Mouse (Mus musculus) urinary bladder, postnatal 10 days (tissue): ENCODE results near the gene Hist1h2bb.
"Not testable (repeated sequence)": the region's sequence is repeated elsewhere in the genome, so short reads cannot be mapped to it uniquely, and the experiment has no call there.

Experiments
- DNase-seq: peaks from one replicate; pipeline ENCODE4 v3.0.0; 2022; ENCODE audit warnings: low spot score

Hist1h2bb gene

GRCm38 (mm10) chr13:23750839-23751477 lies 4.4 kb downstream of the Hist1h2bb start, which contains the start of gene Hist1h2ab:
Gene Hist1h2ab, plus strand, starts transcription at chr13:23751126.
- DNase-seq = not testable (repeated sequence)

GRCm38 (mm10) chr13:23751478-23751956 lies 5.0 kb downstream of the Hist1h2bb start:
- no peak for DNase-seq

GRCm38 (mm10) chr13:23752067-23752741 lies 5.7 kb downstream of the Hist1h2bb start, which contains the start of gene Hist1h3b:
Gene Hist1h3b, plus strand, starts transcription at chr13:23752267.
- DNase-seq = peak; percentile 47

- DNase-seq = no peak
Measured at GRCm38 (mm10) chr13:23752742-23753172, 6.2 kb downstream of the Hist1h2bb start.

GRCm38 (mm10) chr13:23753314-23754078 lies 7.0 kb downstream of the Hist1h2bb start:
- no peak for DNase-seq

GRCm38 (mm10) chr13:23755000-23755399 lies 8.5 kb downstream of the Hist1h2bb start:
- DNase-seq = no peak

- DNase-seq = no peak
Measured at GRCm38 (mm10) chr13:23756790-23757189, 10.3 kb downstream of the Hist1h2bb start, which contains the start of gene Hist1h4b. Gene Hist1h4b, plus strand, starts transcription at chr13:23757013.

GRCm38 (mm10) chr13:23757211-23757773 lies 10.8 kb downstream of the Hist1h2bb start:
- no peak for DNase-seq

- DNase-seq = no peak
Measured at GRCm38 (mm10) chr13:23757921-23758320, 11.4 kb downstream of the Hist1h2bb start.

- no peak for DNase-seq
Measured at GRCm38 (mm10) chr13:23759251-23759771, 12.8 kb downstream of the Hist1h2bb start.

- no peak for DNase-seq
Measured at GRCm38 (mm10) chr13:23759916-23760239, 13.3 kb downstream of the Hist1h2bb start.

- DNase-seq = no peak
Measured at GRCm38 (mm10) chr13:23760240-23760971, 13.9 kb downstream of the Hist1h2bb start.

GRCm38 (mm10) chr13:23760972-23761864 lies 14.7 kb downstream of the Hist1h2bb start, which contains the start of gene Hist1h4a:
Gene Hist1h4a, minus strand, starts transcription at chr13:23761230.
- peak; percentile 97 for DNase-seq

GRCm38 (mm10) chr13:23761871-23762821 lies 15.6 kb downstream of the Hist1h2bb start, which contains the start of gene Hist1h3a:
Gene Hist1h3a, minus strand, starts transcription at chr13:23762386.
- not testable (repeated sequence) for DNase-seq

GRCm38 (mm10) chr13:23763242-23763585 lies 16.7 kb downstream of the Hist1h2bb start:
- DNase-seq = no peak

- peak; percentile 23 for DNase-seq
Measured at GRCm38 (mm10) chr13:23763586-23764323, 17.2 kb downstream of the Hist1h2bb start, which contains the start of gene Hist1h1a. Gene Hist1h1a, plus strand, starts transcription at chr13:23763666.

- DNase-seq = no peak
Measured at GRCm38 (mm10) chr13:23764324-23765171, 18.0 kb downstream of the Hist1h2bb start.
